ENCODE assay signal across 12 mouse cellular contexts in the genomic region with DNA sequence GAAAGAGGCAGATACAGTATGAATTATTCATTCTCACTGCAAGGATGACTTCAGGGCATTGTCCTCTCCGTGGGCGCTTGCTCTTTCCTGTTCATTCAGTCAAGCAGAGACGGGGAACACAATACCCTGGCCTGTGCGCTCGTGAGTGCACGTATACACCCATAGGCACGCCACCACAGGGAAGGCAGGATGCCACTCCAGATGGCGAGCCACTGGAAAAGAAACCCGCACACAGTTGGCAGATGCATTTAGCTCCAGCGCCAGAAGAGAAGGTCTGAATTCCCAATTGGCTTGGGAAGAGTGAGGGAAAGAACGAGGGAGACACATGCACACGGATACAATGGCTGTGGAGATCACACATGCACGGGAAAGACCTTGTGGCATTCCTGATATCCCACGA. TPM values are rescaled to one million over a fixed set of nuclear protein-coding genes. Genes with fewer than 3 reads are reported as not detected.
DNase-seq lines count a peak whose midpoint lies in the region; ATAC-seq lines count a peak whose summit lies in the region.
"Had no signal": no experiment of that assay in that cellular context is flagged by ENCODE, and none has a peak within 500 bp of the region (broad histone marks: within the 10 kb centered on the region; RNA-seq: fewer than 3 reads in every experiment).

No protein-coding gene starts in this region.

- H3K4me1 ChIP-seq in embryonic facial prominence, embryonic 10.5 days = peaks cover 49% of the 10 kb centered on the region
- H3K4me1 ChIP-seq in neural tube, embryonic 14.5 days (ENCODE audit: control insufficient read depth, insufficient read depth, low read length) = no peaks in the 10 kb centered on the region
- no peaks in the 10 kb centered on the region for H3K4me1 ChIP-seq in liver, embryonic 12.5 days

- peak overlapping the region; percentile 24; the same call in 1 of the 2 replicates for H3K27ac ChIP-seq in embryonic facial prominence, embryonic 10.5 days (replicated peaks)
- H3K27ac ChIP-seq in neural tube, embryonic 14.5 days (ENCODE audit: low read depth, low read length) = no peak overlapping the region
- H3K27ac ChIP-seq in liver, embryonic 12.5 days = no peak overlapping the region
- H3K27ac ChIP-seq: limb, embryonic 12.5 days had no signal

- 67% methylated on average over 14 of the region's 14 CpGs for WGBS in embryonic facial prominence, embryonic 10.5 days
- WGBS in neural tube, embryonic 14.5 days = 25% methylated on average over 14 of the region's 14 CpGs
- 69% methylated on average over 14 of the region's 14 CpGs for WGBS in liver, embryonic 12.5 days (ENCODE audit: insufficient replicate concordance)

- H3K9me3 ChIP-seq in embryonic facial prominence, embryonic 10.5 days = peaks cover 6% of the 10 kb centered on the region
- no peaks in the 10 kb centered on the region for H3K9me3 ChIP-seq in neural tube, embryonic 14.5 days (ENCODE audit: control insufficient read depth, low read length)
- H3K9me3 ChIP-seq in liver, embryonic 12.5 days (replicated peaks) = no peaks in the 10 kb centered on the region
- H3K9me3 ChIP-seq: limb, embryonic 12.5 days had no signal

- H3K27me3 ChIP-seq in embryonic facial prominence, embryonic 10.5 days (replicated peaks; ENCODE audit: low read depth, poor library complexity, severe bottlenecking) = no peaks in the 10 kb centered on the region
- no peaks in the 10 kb centered on the region for H3K27me3 ChIP-seq in neural tube, embryonic 14.5 days (ENCODE audit: control insufficient read depth, insufficient read depth, low read length)
- no peaks in the 10 kb centered on the region for H3K27me3 ChIP-seq in liver, embryonic 12.5 days (replicated peaks)

- peak; percentile 58 to 81 for DNase-seq in frontal cortex, postnatal 36 days (ENCODE audit: low spot score in 2 of 2)
- DNase-seq in frontal cortex, postnatal 25 days (ENCODE audit: low spot score in 2 of 2) = no peak
- DNase-seq in embryonic facial prominence, embryonic 10.5 days (ENCODE audit: low spot score) = no peak
- peak; percentile 58 to 69 for DNase-seq in left cerebral cortex, adult 18-20 months (ENCODE audit: low spot score in 2 of 2)
- no peak for DNase-seq in urinary bladder, postnatal 10 days (ENCODE audit: low spot score)
- no peak for DNase-seq in gastrocnemius, postnatal 4 days (ENCODE audit: low spot score in 2 of 2)
- DNase-seq: cerebellum, postnatal 36 days; heart, postnatal 36 days; spleen, adult 18-20 months had no signal

- no peak overlapping the region for H3K9ac ChIP-seq in neural tube, embryonic 14.5 days (replicated peaks; ENCODE audit: low read depth, low read length)
- H3K9ac ChIP-seq in liver, embryonic 12.5 days = no peak overlapping the region
- H3K9ac ChIP-seq: limb, embryonic 12.5 days had no signal

- H3K4me3 ChIP-seq in embryonic facial prominence, embryonic 10.5 days = no peak overlapping the region
- H3K4me3 ChIP-seq in neural tube, embryonic 14.5 days (ENCODE audit: low read depth, low read length) = no peak overlapping the region
- no peak overlapping the region for H3K4me3 ChIP-seq in liver, embryonic 12.5 days
- H3K4me3 ChIP-seq: limb, embryonic 12.5 days had no signal

- H3K4me2 ChIP-seq in neural tube, embryonic 14.5 days (ENCODE audit: low read depth, low read length) = no peak overlapping the region
- H3K4me2 ChIP-seq in liver, embryonic 12.5 days = no peak overlapping the region
- H3K4me2 ChIP-seq: limb, embryonic 12.5 days had no signal

- peak; percentile 82 for ATAC-seq in neural tube, embryonic 14.5 days (ENCODE audit: low read depth)
- ATAC-seq in liver, embryonic 12.5 days = no peak

- no peaks in the 10 kb centered on the region for H3K36me3 ChIP-seq in embryonic facial prominence, embryonic 10.5 days (replicated peaks)
- no peaks in the 10 kb centered on the region for H3K36me3 ChIP-seq in neural tube, embryonic 14.5 days (ENCODE audit: control insufficient read depth, insufficient read depth, low read length)
- H3K36me3 ChIP-seq in liver, embryonic 12.5 days = no peaks in the 10 kb centered on the region
- H3K36me3 ChIP-seq: limb, embryonic 12.5 days had no signal

RNA-seq across cellular contexts. Expression of gene Wwc1, which starts 53.0 kb away (rescaled TPM):
- polyA plus RNA-seq in embryonic facial prominence, embryonic 10.5 days (2016; fragmentation: Nextera tagmentation; extraction: Ambion mirVana) = 4.2 and 4.4 TPM in 2 replicates
- 100 to 1,000 TPM; 118 to 119 TPM for total RNA-seq in left cerebral cortex, adult 18-20 months (2021)
- polyA plus RNA-seq in neural tube, embryonic 14.5 days (2014; fragmentation: Nextera tagmentation; extraction: Ambion mirVana) = 6.0 and 7.2 TPM in 2 replicates
- 3.0 and 3.1 TPM in 2 replicates for polyA plus RNA-seq in liver, embryonic 12.5 days (2016; fragmentation: Nextera tagmentation; extraction: Ambion mirVana)
- total RNA-seq in gastrocnemius, postnatal 4 days (2021) = 1 to 10 TPM; 1.3 to 2.3 TPM

Comparison
In these comparisons a context has a peak if more than half of its experiments do, and no peak if none do; other contexts are left out.
1. DNase-seq: peak in frontal cortex, postnatal 36 days (2 of 2) and left cerebral cortex, adult 18-20 months (2 of 2); none in frontal cortex, postnatal 25 days (0 of 2), embryonic facial prominence, embryonic 10.5 days (single experiment), urinary bladder, postnatal 10 days (single experiment) and gastrocnemius, postnatal 4 days (0 of 2).